Mouse (Mus musculus): ENCODE measurements around the gene Pgap2.

- TF ChIP-seq CTCF (conservative IDR thresholded peaks at IDR 0.05; ENCODE audit: low read length) (no peak), NANOG (IDR thresholded peaks at IDR 0.05; ENCODE audit: borderline replicate concordance, low read length) (no peak), POU5F1 (IDR thresholded peaks at IDR 0.05; ENCODE audit: borderline replicate concordance, low read length) (no peak)
Observed at GRCm38 (mm10) chr7:102233059-102233458, 23.1 kb downstream of the Pgap2 start.

Measured in E14TG2a.4 (cell line).